Comparison of ENCODE assay signal across 9 mouse cellular contexts in the genomic region with DNA sequence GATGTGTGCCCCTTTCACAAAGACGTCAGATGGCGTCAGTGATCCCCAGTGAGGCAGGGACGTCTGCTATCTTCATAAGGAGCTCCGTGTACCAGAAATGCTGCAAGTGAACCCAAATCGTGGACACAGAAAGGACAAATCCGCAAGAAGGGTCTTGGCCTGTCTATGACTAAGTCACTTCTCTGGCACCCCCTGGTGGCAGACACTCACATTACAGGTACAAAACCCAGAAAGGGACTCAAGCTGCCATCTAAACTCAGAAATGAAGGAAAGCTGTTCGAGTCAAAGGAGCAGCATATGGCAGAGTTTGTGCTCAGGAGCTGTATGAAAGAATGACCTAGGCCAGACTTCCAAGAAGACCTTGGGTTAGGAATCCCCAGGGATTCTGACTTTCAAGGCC. TPM values are rescaled to one million over a fixed set of nuclear protein-coding genes. Genes with fewer than 3 reads are reported as not detected.
DNase-seq lines count a peak whose midpoint lies in the region; ATAC-seq lines count a peak whose summit lies in the region.
"Had no signal": no experiment of that assay in that cellular context is flagged by ENCODE, and none has a peak within 500 bp of the region (broad histone marks: within the 10 kb centered on the region; RNA-seq: fewer than 3 reads in every experiment).

No protein-coding gene starts in this region.

- H3K36me3 ChIP-seq in heart, embryonic 12.5 days, result no peaks in the 10 kb centered on the region
- H3K36me3 ChIP-seq in forebrain, embryonic 14.5 days (ENCODE audit: control insufficient read depth, insufficient read depth, low read length), result no peaks in the 10 kb centered on the region
- no peaks in the 10 kb centered on the region for H3K36me3 ChIP-seq in midbrain, embryonic 14.5 days (ENCODE audit: control insufficient read depth, insufficient read depth, low read length)
- H3K36me3 ChIP-seq: neural tube, embryonic 13.5 days had no signal

- peak; percentile 95 for DNase-seq in heart, adult 11 months
- peak; percentile 50 for DNase-seq in brain, embryonic 18.5 days (ENCODE audit: low read depth, low spot score)
- peak; percentile 90 for DNase-seq in forebrain, embryonic 14.5 days (ENCODE audit: low spot score)
- peak; percentile 93 for DNase-seq in heart, postnatal 4 days
- DNase-seq in left cerebral cortex, adult 11 months (ENCODE audit: low spot score), result peak; percentile 77
- DNase-seq in midbrain, embryonic 14.5 days, result peak; percentile 94
- peak; percentile 77 to 86 for DNase-seq in spleen, postnatal 10 days (ENCODE audit: low spot score in 2 of 2)

- peaks cover 4% of the 10 kb centered on the region; the same call in 1 of the 2 replicates for H3K4me1 ChIP-seq in heart, embryonic 12.5 days (replicated peaks)
- H3K4me1 ChIP-seq in forebrain, embryonic 14.5 days (ENCODE audit: control insufficient read depth, insufficient read depth, low read length), result no peaks in the 10 kb centered on the region
- H3K4me1 ChIP-seq in midbrain, embryonic 14.5 days (ENCODE audit: control insufficient read depth, insufficient read depth, low read length), result no peaks in the 10 kb centered on the region
- H3K4me1 ChIP-seq: neural tube, embryonic 13.5 days had no signal

- H3K4me3 ChIP-seq in heart, embryonic 12.5 days, result no peak overlapping the region
- H3K4me3 ChIP-seq in forebrain, embryonic 14.5 days (ENCODE audit: low read depth, low read length), result no peak overlapping the region
- no peak overlapping the region for H3K4me3 ChIP-seq in midbrain, embryonic 14.5 days (replicated peaks; ENCODE audit: low read depth, low read length)
- H3K4me3 ChIP-seq: neural tube, embryonic 13.5 days had no signal

- H3K9ac ChIP-seq in heart, embryonic 12.5 days, result no peak overlapping the region
- H3K9ac ChIP-seq in forebrain, embryonic 14.5 days (ENCODE audit: low read length), result no peak overlapping the region
- H3K9ac ChIP-seq in midbrain, embryonic 14.5 days (replicated peaks; ENCODE audit: low read length), result no peak overlapping the region
- H3K9ac ChIP-seq: neural tube, embryonic 13.5 days had no signal

- H3K4me2 ChIP-seq in heart, embryonic 12.5 days, result no peak overlapping the region
- H3K4me2 ChIP-seq in forebrain, embryonic 14.5 days (ENCODE audit: low read length), result no peak overlapping the region
- no peak overlapping the region for H3K4me2 ChIP-seq in midbrain, embryonic 14.5 days (ENCODE audit: low read length)
- H3K4me2 ChIP-seq: neural tube, embryonic 13.5 days had no signal

- 13% methylated on average over 7 of the region's 7 CpGs for WGBS in heart, embryonic 12.5 days
- WGBS in forebrain, embryonic 14.5 days, result 12% methylated on average over 7 of the region's 7 CpGs
- 10% methylated on average over 7 of the region's 7 CpGs for WGBS in midbrain, embryonic 14.5 days

- no peak for ATAC-seq in heart, embryonic 12.5 days (ENCODE audit: insufficient number of reproducible peaks, low FRiP score)
- ATAC-seq in forebrain, embryonic 14.5 days, result peak; percentile 52; the same call in 1 of the 2 replicates
- ATAC-seq in midbrain, embryonic 14.5 days (ENCODE audit: low FRiP score, low TSS enrichment), result no peak

- H3K27ac ChIP-seq in heart, embryonic 12.5 days (ENCODE audit: poor library complexity, severe bottlenecking), result no peak overlapping the region
- H3K27ac ChIP-seq in forebrain, embryonic 14.5 days (ENCODE audit: low read depth, low read length), result no peak overlapping the region
- no peak overlapping the region for H3K27ac ChIP-seq in midbrain, embryonic 14.5 days (replicated peaks; ENCODE audit: low read depth, low read length)
- H3K27ac ChIP-seq: neural tube, embryonic 13.5 days had no signal

- no peaks in the 10 kb centered on the region for H3K27me3 ChIP-seq in heart, embryonic 12.5 days (replicated peaks)
- no peaks in the 10 kb centered on the region for H3K27me3 ChIP-seq in forebrain, embryonic 14.5 days (replicated peaks; ENCODE audit: control insufficient read depth, insufficient read depth, low read length)
- H3K27me3 ChIP-seq in midbrain, embryonic 14.5 days (ENCODE audit: control insufficient read depth, insufficient read depth, low read length), result no peaks in the 10 kb centered on the region
- H3K27me3 ChIP-seq: neural tube, embryonic 13.5 days had no signal

- H3K9me3 ChIP-seq in heart, embryonic 12.5 days (replicated peaks), result 0 out of 2 replicates have a peak, but pooled peaks cover 2% of the 10 kb centered on the region
- no peaks in the 10 kb centered on the region for H3K9me3 ChIP-seq in forebrain, embryonic 14.5 days (replicated peaks; ENCODE audit: control insufficient read depth, low read length)
- H3K9me3 ChIP-seq in midbrain, embryonic 14.5 days (ENCODE audit: control insufficient read depth, low read length), result no peaks in the 10 kb centered on the region
- H3K9me3 ChIP-seq: neural tube, embryonic 13.5 days had no signal

RNA-seq across cellular contexts. Expression of gene Kcne2, which starts 5.6 kb away (rescaled TPM):
- 2.0 and 2.1 TPM in 2 replicates for polyA plus RNA-seq in heart, embryonic 12.5 days (2016; fragmentation: Nextera tagmentation; extraction: Ambion mirVana)
- polyA plus RNA-seq in forebrain, embryonic 14.5 days (2014; fragmentation: Nextera tagmentation; extraction: Ambion mirVana), result 17.6 and 19.4 TPM in 2 replicates
- under 1 TPM; 0.25 to 0.43 TPM for total RNA-seq in heart, postnatal 4 days (2021)
- 0.53 and 3.0 TPM in 2 replicates for polyA plus RNA-seq in midbrain, embryonic 14.5 days (2014; fragmentation: Nextera tagmentation; extraction: Ambion mirVana)

RNA-seq across cellular contexts. Expression of gene Smim11, which starts 14.5 kb away (rescaled TPM):
- 121 and 124 TPM in 2 replicates for polyA plus RNA-seq in heart, embryonic 12.5 days (2016; fragmentation: Nextera tagmentation; extraction: Ambion mirVana)
- polyA plus RNA-seq in forebrain, embryonic 14.5 days (2014; fragmentation: Nextera tagmentation; extraction: Ambion mirVana), result 95.3 and 110 TPM in 2 replicates
- 10 to 100 TPM; 43.6 to 44.9 TPM for total RNA-seq in heart, postnatal 4 days (2021)
- 71.6 and 75.9 TPM in 2 replicates for polyA plus RNA-seq in midbrain, embryonic 14.5 days (2014; fragmentation: Nextera tagmentation; extraction: Ambion mirVana)

RNA-seq across cellular contexts. Expression of gene Fam243, which starts 34.6 kb away (rescaled TPM):
- not detected in 2 replicates for polyA plus RNA-seq in heart, embryonic 12.5 days (2016; fragmentation: Nextera tagmentation; extraction: Ambion mirVana)
- 0.13 TPM in 1 of 2 replicates, not detected in the other for polyA plus RNA-seq in forebrain, embryonic 14.5 days (2014; fragmentation: Nextera tagmentation; extraction: Ambion mirVana)
- 1 to 10 TPM in 1 of 2 experiments, under 1 TPM in 1; 0.68 to 1.0 TPM for total RNA-seq in heart, postnatal 4 days (2021)
- not detected in 2 replicates for polyA plus RNA-seq in midbrain, embryonic 14.5 days (2014; fragmentation: Nextera tagmentation; extraction: Ambion mirVana)
- polyA plus RNA-seq: neural tube, embryonic 13.5 days had no signal
